Comparison of ENCODE assay signal across 17 mouse cellular contexts in genomic region chr8:126988346-126989006, GRCm38 (mm10). TPM values are rescaled to one million over a fixed set of nuclear protein-coding genes. Genes with fewer than 3 reads are reported as not detected.
DNase-seq lines count a peak whose midpoint lies in the region; ATAC-seq and TF ChIP-seq lines count a peak whose summit lies in the region.
"Had no signal": no experiment of that assay in that cellular context is flagged by ENCODE, and none has a peak within 500 bp of the region (broad histone marks: within the 10 kb centered on the region; RNA-seq: fewer than 3 reads in every experiment).

No protein-coding gene starts in this region.

- no peak overlapping the region for H3K4me3 ChIP-seq in heart, embryonic 11.5 days (ENCODE audit: low read depth, low read length)
- no peak overlapping the region for H3K4me3 ChIP-seq in layer of hippocampus, adult 2 months
- H3K4me3 ChIP-seq in E14TG2a.4 (replicated peaks; ENCODE audit: low read length): peak overlapping the region; percentile 75
- peak overlapping the region; percentile 51; the same call in 1 of the 2 replicates for H3K4me3 ChIP-seq in ES-Bruce4 (ENCODE audit: low read depth, low read length)
- H3K4me3 ChIP-seq: embryonic facial prominence, embryonic 12.5 days; kidney, embryonic 15.5 days; left cerebral cortex, adult 2 months; megakaryocyte, embryonic 14.5 days; neural tube, embryonic 15.5 days had no signal

- TF ChIP-seq POLR2A in ES-Bruce4 (IDR thresholded peaks at IDR 0.05; ENCODE audit: insufficient read depth, low read length): no peak

- TF ChIP-seq CTCF in layer of hippocampus, adult 2 months (conservative IDR thresholded peaks at IDR 0.05): peak; percentile 47
- TF ChIP-seq CTCF in E14TG2a.4 (conservative IDR thresholded peaks at IDR 0.05; ENCODE audit: low read length) (peak; percentile 31), ES-Bruce4 (IDR thresholded peaks at IDR 0.05; ENCODE audit: low read depth, low read length) (peak; percentile 27)

- ATAC-seq in heart, embryonic 11.5 days (replicated peaks; ENCODE audit: insufficient number of reproducible peaks, low FRiP score, low TSS enrichment): no peak
- ATAC-seq: activated CD4-positive, CD25-positive, alpha-beta regulatory T cell, adult 4 months; CD4-positive, CD25-positive, alpha-beta regulatory T cell, adult 4 months; inflammation-experienced regulatory T-cells, adult 6 months had no signal

- no peak overlapping the region for H3K9ac ChIP-seq in heart, embryonic 11.5 days (ENCODE audit: low read depth, low read length)
- H3K9ac ChIP-seq in ES-Bruce4 (ENCODE audit: low read depth, poor library complexity, severe bottlenecking): peak overlapping the region; percentile 44
- H3K9ac ChIP-seq: embryonic facial prominence, embryonic 12.5 days; kidney, embryonic 15.5 days; neural tube, embryonic 15.5 days had no signal

- intact Hi-C loops in heart, postnatal 10 days (cut with DNase I): loop anchor here (1.0 kb wide), 1 partner anchor 75 kb away; the partner anchor contains the start of gene Pard3

- H3K27me3 ChIP-seq in heart, embryonic 11.5 days (ENCODE audit: control insufficient read depth, insufficient read depth, low read length): no peaks in the 10 kb centered on the region
- peaks cover 7% of the 10 kb centered on the region; the same call in 1 of the 2 replicates for H3K27me3 ChIP-seq in E14TG2a.4 (ENCODE audit: insufficient read depth, low read length)
- no peaks in the 10 kb centered on the region for H3K27me3 ChIP-seq in ES-Bruce4 (ENCODE audit: control insufficient read depth, insufficient read depth, low read length, poor library complexity, severe bottlenecking)
- H3K27me3 ChIP-seq: embryonic facial prominence, embryonic 12.5 days; kidney, embryonic 15.5 days; neural tube, embryonic 15.5 days had no signal

- 0 out of 2 replicates have a peak, but pooled peaks cover 4% of the 10 kb centered on the region for H3K4me1 ChIP-seq in heart, embryonic 11.5 days (ENCODE audit: control insufficient read depth, insufficient read depth, low read length)
- H3K4me1 ChIP-seq in E14TG2a.4 (replicated peaks; ENCODE audit: low read depth, low read length) (peaks cover 21% of the 10 kb centered on the region), ES-Bruce4 (ENCODE audit: control insufficient read depth, insufficient read depth, low read length) (no peaks in the 10 kb centered on the region)
- H3K4me1 ChIP-seq: embryonic facial prominence, embryonic 12.5 days; neural tube, embryonic 15.5 days had no signal

- no peak for TF ChIP-seq EP300 in ES-Bruce4 (IDR thresholded peaks at IDR 0.05; ENCODE audit: insufficient read depth, low read depth, low read length)

- no peak overlapping the region for H3K27ac ChIP-seq in heart, embryonic 11.5 days (ENCODE audit: low read depth, low read length)
- H3K27ac ChIP-seq in layer of hippocampus, adult 2 months: no peak overlapping the region
- H3K27ac ChIP-seq in ES-Bruce4 (ENCODE audit: insufficient read depth, low read length): no peak overlapping the region
- H3K27ac ChIP-seq: embryonic facial prominence, embryonic 12.5 days; kidney, embryonic 15.5 days; left cerebral cortex, adult 2 months; neural tube, embryonic 15.5 days had no signal

- 38% methylated on average over 16 of the region's 16 CpGs for WGBS in heart, embryonic 11.5 days (ENCODE audit: insufficient replicate concordance)

- H3K4me2 ChIP-seq in heart, embryonic 11.5 days: peak overlapping the region; percentile 3
- H3K4me2 ChIP-seq: embryonic facial prominence, embryonic 12.5 days; kidney, embryonic 15.5 days; neural tube, embryonic 15.5 days had no signal

- H3K36me3 ChIP-seq in heart, embryonic 11.5 days (ENCODE audit: control insufficient read depth, insufficient read depth, low read length): no peaks in the 10 kb centered on the region
- H3K36me3 ChIP-seq in E14TG2a.4 (ENCODE audit: insufficient read depth, low read length): no peaks in the 10 kb centered on the region
- no peaks in the 10 kb centered on the region for H3K36me3 ChIP-seq in ES-Bruce4 (ENCODE audit: control insufficient read depth, insufficient read depth, low read length, poor library complexity, severe bottlenecking)
- H3K36me3 ChIP-seq: embryonic facial prominence, embryonic 12.5 days; kidney, embryonic 15.5 days; neural tube, embryonic 15.5 days had no signal

- H3K9me3 ChIP-seq in heart, embryonic 11.5 days (replicated peaks; ENCODE audit: control insufficient read depth, low read length): no peaks in the 10 kb centered on the region
- H3K9me3 ChIP-seq in E14TG2a.4 (ENCODE audit: low read length) (no peaks in the 10 kb centered on the region), ES-Bruce4 (replicated peaks; ENCODE audit: control insufficient read depth, insufficient read depth, low read length, poor library complexity, severe bottlenecking) (no peaks in the 10 kb centered on the region)
- H3K9me3 ChIP-seq: kidney, embryonic 15.5 days; megakaryocyte, embryonic 14.5 days; neural tube, embryonic 15.5 days had no signal

- no peak for DNase-seq in heart, postnatal 10 days
- no peak for DNase-seq in layer of hippocampus, adult 2 months (ENCODE audit: low spot score in 2 of 2)
- no peak for DNase-seq in layer of hippocampus, postnatal 36 days
- no peak for DNase-seq in frontal cortex, postnatal 36 days (ENCODE audit: low spot score in 2 of 2)
- DNase-seq: retina, postnatal 1 day; thymus, postnatal 14 days had no signal

RNA-seq across cellular contexts. Expression of gene Rbm34, which starts 17.6 kb away (rescaled TPM):
- 15.6 and 16.0 TPM in 2 replicates for polyA plus RNA-seq in heart, embryonic 11.5 days (2014; fragmentation: Nextera tagmentation; extraction: Ambion mirVana)
- total RNA-seq in heart, postnatal 10 days (2021): 1 to 10 TPM; 5.5 to 6.2 TPM
- 10 to 100 TPM; 12.1 to 12.9 TPM for total RNA-seq in layer of hippocampus, adult 2 months (2021)
- 10 to 100 TPM; 10.7 to 12.4 TPM for total RNA-seq in layer of hippocampus, postnatal 36 days (2021)
- 55.0 and 58.7 TPM in 2 replicates for polyA plus RNA-seq in ES-Bruce4 (2011; ENCODE audit: insufficient read depth, insufficient read length, low read depth, missing spikeins)

RNA-seq across cellular contexts. Expression of gene Tomm20, which starts 42.8 kb away (rescaled TPM):
- 237 and 242 TPM in 2 replicates for polyA plus RNA-seq in heart, embryonic 11.5 days (2014; fragmentation: Nextera tagmentation; extraction: Ambion mirVana)
- total RNA-seq in heart, postnatal 10 days (2021): 100 to 1,000 TPM in 1 of 2 experiments, 10 to 100 TPM in 1; 96.6 to 108 TPM
- 100 to 1,000 TPM; 209 to 214 TPM for total RNA-seq in layer of hippocampus, adult 2 months (2021)
- total RNA-seq in layer of hippocampus, postnatal 36 days (2021): 100 to 1,000 TPM; 206 to 209 TPM
- 642 and 659 TPM in 2 replicates for polyA plus RNA-seq in ES-Bruce4 (2011; ENCODE audit: insufficient read depth, insufficient read length, low read depth, missing spikeins)

Comparison
In these comparisons a context has a peak if more than half of its experiments do, and no peak if none do; other contexts are left out.
1. H3K4me3 ChIP-seq: peak in E14TG2a.4 (single experiment) and ES-Bruce4 (single experiment); none in heart, embryonic 11.5 days (single experiment) and layer of hippocampus, adult 2 months (single experiment).
2. Peak in every context shown above with its lines, with median percentiles within 50 percentile points of each other: CTCF ChIP-seq.